ENCODE assay signal across 13 mouse cellular contexts in the genomic region with DNA sequence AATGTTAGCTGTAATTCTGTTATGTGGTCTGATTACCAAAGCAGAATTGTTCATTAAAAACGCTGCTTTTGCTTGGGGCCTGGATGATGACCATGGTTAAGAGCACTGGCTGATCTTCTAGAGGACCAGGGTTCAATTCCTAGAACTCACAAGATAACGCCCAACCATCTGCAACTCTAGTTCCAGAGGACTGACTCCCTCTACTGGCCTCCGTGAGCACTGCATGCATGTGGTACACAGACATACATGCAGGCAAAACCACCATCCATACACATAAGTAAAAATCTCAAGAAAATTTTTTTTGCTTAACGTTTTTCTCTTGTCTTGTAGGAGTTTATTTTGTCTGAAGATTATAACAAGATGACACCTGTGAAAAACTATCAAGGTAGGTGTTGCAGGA. TPM values are rescaled to one million over a fixed set of nuclear protein-coding genes. Genes with fewer than 3 reads are reported as not detected.
A peak's percentile ranks its signal among the peaks of the same experiment; 100 is the strongest.
DNase-seq lines count a peak whose midpoint lies in the region; ATAC-seq and TF ChIP-seq lines count a peak whose summit lies in the region.
"Had no signal": no experiment of that assay in that cellular context is flagged by ENCODE, and none has a peak within 500 bp of the region (broad histone marks: within the 10 kb centered on the region; RNA-seq: fewer than 3 reads in every experiment).

No protein-coding gene starts in this region.

- H3K4me1 ChIP-seq in intestine, postnatal 0 days (replicated peaks; ENCODE audit: control insufficient read depth, insufficient read depth, low read length) = no peaks in the 10 kb centered on the region
- H3K4me1 ChIP-seq in intestine, embryonic 16.5 days (ENCODE audit: control insufficient read depth, insufficient read depth, low read length) = no peaks in the 10 kb centered on the region
- peaks cover 3% of the 10 kb centered on the region; the same call in 1 of the 2 replicates for H3K4me1 ChIP-seq in forebrain, embryonic 15.5 days
- H3K4me1 ChIP-seq: kidney, embryonic 15.5 days; liver, embryonic 15.5 days had no signal

- no peak overlapping the region for H3K9ac ChIP-seq in intestine, postnatal 0 days (ENCODE audit: low read depth, low read length)
- no peak overlapping the region for H3K9ac ChIP-seq in intestine, embryonic 16.5 days (ENCODE audit: low read depth, low read length)
- H3K9ac ChIP-seq in forebrain, embryonic 15.5 days (replicated peaks) = no peak overlapping the region
- H3K9ac ChIP-seq: kidney, embryonic 15.5 days; liver, embryonic 15.5 days had no signal

- no peak for ATAC-seq in intestine, postnatal 0 days
- ATAC-seq in intestine, embryonic 16.5 days = no peak
- no peak for ATAC-seq in forebrain, embryonic 15.5 days (replicated peaks)

- H3K4me2 ChIP-seq in intestine, postnatal 0 days (replicated peaks; ENCODE audit: low read depth) = no peak overlapping the region
- no peak overlapping the region for H3K4me2 ChIP-seq in intestine, embryonic 16.5 days (ENCODE audit: low read depth, low read length)
- H3K4me2 ChIP-seq in forebrain, embryonic 15.5 days (replicated peaks) = no peak overlapping the region
- H3K4me2 ChIP-seq: kidney, embryonic 15.5 days; liver, embryonic 15.5 days had no signal

- no peak overlapping the region for H3K27ac ChIP-seq in intestine, postnatal 0 days (ENCODE audit: low read depth, low read length)
- H3K27ac ChIP-seq in intestine, embryonic 16.5 days (ENCODE audit: low read length) = no peak overlapping the region
- H3K27ac ChIP-seq in forebrain, embryonic 15.5 days (replicated peaks) = no peak overlapping the region
- H3K27ac ChIP-seq: kidney, embryonic 15.5 days; liver, embryonic 15.5 days had no signal

- 86% methylated on average over 4 of the region's 4 CpGs for WGBS in intestine, postnatal 0 days
- WGBS in intestine, embryonic 16.5 days = 82% methylated on average over 4 of the region's 4 CpGs
- WGBS in forebrain, embryonic 15.5 days = 83% methylated on average over 4 of the region's 4 CpGs

- no peaks in the 10 kb centered on the region for H3K27me3 ChIP-seq in intestine, postnatal 0 days (replicated peaks; ENCODE audit: control insufficient read depth, insufficient read depth, low read length)
- no peaks in the 10 kb centered on the region for H3K27me3 ChIP-seq in intestine, embryonic 16.5 days (replicated peaks; ENCODE audit: control insufficient read depth, insufficient read depth, low read length)
- H3K27me3 ChIP-seq in forebrain, embryonic 15.5 days = no peaks in the 10 kb centered on the region
- H3K27me3 ChIP-seq: kidney, embryonic 15.5 days; liver, embryonic 15.5 days had no signal

- DNase-seq in 416B (ENCODE audit: low read depth) (peak; percentile 16), ES-CJ7 (ENCODE audit: low read depth, low spot score) (peak; percentile 47)
- peak; percentile 50 for DNase-seq in induced T-regulatory cell, adult 2 months (ENCODE audit: low read depth)
- no peak for DNase-seq in urinary bladder, postnatal 4 days (ENCODE audit: low spot score in 2 of 2)
- DNase-seq in heart, adult 11 months = no peak
- DNase-seq: embryo, embryonic 11 days; heart, postnatal 14 days had no signal

- TF ChIP-seq CTCF in intestine, postnatal 0 days (IDR thresholded peaks at IDR 0.05; ENCODE audit: low read depth) = peak; percentile 47

- H3K9me3 ChIP-seq in intestine, postnatal 0 days (ENCODE audit: control insufficient read depth) = no peaks in the 10 kb centered on the region
- no peaks in the 10 kb centered on the region for H3K9me3 ChIP-seq in intestine, embryonic 16.5 days (ENCODE audit: control insufficient read depth, low read length)
- H3K9me3 ChIP-seq in forebrain, embryonic 15.5 days = no peaks in the 10 kb centered on the region
- H3K9me3 ChIP-seq: kidney, embryonic 15.5 days; liver, embryonic 15.5 days had no signal

- H3K36me3 ChIP-seq in intestine, postnatal 0 days (ENCODE audit: control insufficient read depth, insufficient read depth) = no peaks in the 10 kb centered on the region; the same call in 1 of the 2 replicates
- H3K36me3 ChIP-seq in intestine, embryonic 16.5 days (ENCODE audit: control insufficient read depth, insufficient read depth, low read length) = no peaks in the 10 kb centered on the region
- 0 out of 2 replicates have a peak, but pooled peaks cover 5% of the 10 kb centered on the region for H3K36me3 ChIP-seq in forebrain, embryonic 15.5 days

- no peak overlapping the region for H3K4me3 ChIP-seq in intestine, postnatal 0 days (ENCODE audit: low read depth, low read length)
- no peak overlapping the region for H3K4me3 ChIP-seq in intestine, embryonic 16.5 days (ENCODE audit: low read length)
- no peak overlapping the region for H3K4me3 ChIP-seq in forebrain, embryonic 15.5 days
- H3K4me3 ChIP-seq: kidney, embryonic 15.5 days; liver, embryonic 15.5 days had no signal

RNA-seq across cellular contexts. Expression of gene Defb48, which starts 59.5 kb away (rescaled TPM):
- not detected in 2 replicates for polyA plus RNA-seq in intestine, postnatal 0 days (2015; fragmentation: Nextera tagmentation; extraction: Ambion mirVana)
- not detected in 2 replicates for polyA plus RNA-seq in intestine, embryonic 16.5 days (2015; fragmentation: Nextera tagmentation; extraction: Ambion mirVana)
- not detected in 2 replicates for polyA plus RNA-seq in forebrain, embryonic 15.5 days (2015; fragmentation: Nextera tagmentation; extraction: Ambion mirVana)
- polyA plus RNA-seq: kidney, embryonic 15.5 days; liver, embryonic 15.5 days; spleen, adult 2 months had no signal

Comparison
In these comparisons a context has a peak if more than half of its experiments do, and no peak if none do; other contexts are left out.
1. DNase-seq: peak in 416B (single experiment), ES-CJ7 (single experiment) and induced T-regulatory cell, adult 2 months (single experiment); none in urinary bladder, postnatal 4 days (0 of 2) and heart, adult 11 months (single experiment).